Mouse (Mus musculus) liver, postnatal 0 days (tissue): ENCODE results near the gene Cit.

Experiments used
- CTCF ChIP-seq: sonication (generic); IDR thresholded peaks from 2 replicates; pipeline ENCODE4 v1.5.1; 2016; ENCODE audit warnings: antibody characterized with exemption, low read depth
- EP300 ChIP-seq: IDR thresholded peaks from 2 replicates; pipeline ENCODE4 v1.6.1; 2016; ENCODE audit warnings: antibody characterized with exemption, low read depth, mild to moderate bottlenecking

- TF ChIP-seq CTCF (no peak), EP300 (no peak)
These were observed 45.2 kb upstream of the Cit start for GRCm38 (mm10) chr5:115799895-115800232.
